Mouse (Mus musculus): ENCODE results near the gene Myt1l. TPM values are rescaled to one million over a fixed set of nuclear protein-coding genes. Genes with fewer than 3 reads are reported as not detected.

Myt1l gene
- polyA plus RNA-seq, 1 experiment from 2014 or later = 265 TPM

GRCm38 (mm10) chr12:29860986-29861385 lies 332.8 kb downstream of the Myt1l start:
- Histone ChIP-seq H3K27me3 (ENCODE audit: control insufficient read depth, insufficient read depth, low read length) (no peaks in the 10 kb centered on the region), H3K9ac (replicated peaks; ENCODE audit: low read depth, low read length) (no peak overlapping the region), H3K4me1 (ENCODE audit: control insufficient read depth, insufficient read depth, low read length) (no peaks in the 10 kb centered on the region), H3K9me3 (ENCODE audit: control insufficient read depth, low read length) (no peaks in the 10 kb centered on the region), H3K4me2 (ENCODE audit: low read depth, low read length) (no peak overlapping the region), H3K4me3 (ENCODE audit: low read depth, low read length) (no peak overlapping the region), H3K36me3 (ENCODE audit: control insufficient read depth, insufficient read depth, low read length) (peaks cover 14% of the 10 kb centered on the region), H3K27ac (ENCODE audit: low read depth, low read length) (no peak overlapping the region)
- ATAC-seq (ENCODE audit: low read depth) = no peak
- WGBS = 14% methylated on average over 2 of the region's 2 CpGs

GRCm38 (mm10) chr12:29868295-29868694 lies 340.1 kb downstream of the Myt1l start:
- Histone ChIP-seq H3K27me3 (ENCODE audit: control insufficient read depth, insufficient read depth, low read length) (no peaks in the 10 kb centered on the region), H3K4me2 (ENCODE audit: low read depth, low read length) (no peak overlapping the region), H3K9ac (replicated peaks; ENCODE audit: low read depth, low read length) (no peak overlapping the region), H3K9me3 (ENCODE audit: control insufficient read depth, low read length) (no peaks in the 10 kb centered on the region), H3K4me3 (ENCODE audit: low read depth, low read length) (no peak overlapping the region), H3K36me3 (ENCODE audit: control insufficient read depth, insufficient read depth, low read length) (peaks cover 14% of the 10 kb centered on the region), H3K4me1 (ENCODE audit: control insufficient read depth, insufficient read depth, low read length) (peaks cover 18% of the 10 kb centered on the region), H3K27ac (ENCODE audit: low read depth, low read length) (no peak overlapping the region)
- 34% methylated on average over 4 of the region's 4 CpGs for WGBS
- no peak for ATAC-seq (ENCODE audit: low read depth)

DNA sequence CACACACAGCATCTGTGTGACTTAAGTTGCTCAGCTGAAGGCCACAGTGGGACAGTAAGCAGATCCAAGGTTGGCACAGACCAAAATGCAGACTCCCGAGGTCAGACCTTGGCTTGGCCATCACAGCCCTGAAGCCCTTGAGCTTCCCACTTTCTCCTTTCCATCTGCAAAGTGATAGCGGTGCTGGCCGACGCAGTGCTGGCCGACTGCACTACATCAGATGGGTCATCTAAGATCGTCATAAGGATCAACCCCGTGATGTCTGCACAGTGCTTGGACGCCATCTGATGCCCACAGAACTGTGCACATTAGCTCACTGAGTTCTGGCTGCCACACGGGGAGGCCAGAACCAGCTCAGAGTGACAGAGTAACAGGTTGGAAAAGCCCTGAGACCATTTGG lies 340.6 kb downstream of the Myt1l start:
- 88% methylated on average over 9 of the region's 9 CpGs for WGBS
- no peaks in the 10 kb centered on the region for H3K27me3 ChIP-seq (ENCODE audit: control insufficient read depth, insufficient read depth, low read length)

GRCm38 (mm10) chr12:29872156-29872815 lies 344.1 kb downstream of the Myt1l start:
- Histone ChIP-seq H3K9me3 (ENCODE audit: control insufficient read depth, low read length) (no peaks in the 10 kb centered on the region), H3K4me2 (ENCODE audit: low read depth, low read length) (no peak overlapping the region; the same call in 1 of the 2 replicates), H3K27ac (ENCODE audit: low read depth, low read length) (peak overlapping the region; percentile 81), H3K9ac (replicated peaks; ENCODE audit: low read depth, low read length) (peak overlapping the region; percentile 18; the same call in 1 of the 2 replicates), H3K36me3 (ENCODE audit: control insufficient read depth, insufficient read depth, low read length) (peaks cover 14% of the 10 kb centered on the region; the same call in 1 of the 2 replicates), H3K27me3 (ENCODE audit: control insufficient read depth, insufficient read depth, low read length) (no peaks in the 10 kb centered on the region), H3K4me1 (ENCODE audit: control insufficient read depth, insufficient read depth, low read length) (peaks cover 18% of the 10 kb centered on the region), H3K4me3 (ENCODE audit: low read depth, low read length) (no peak overlapping the region)
- 13% methylated on average over 7 of the region's 7 CpGs for WGBS
- ATAC-seq (ENCODE audit: low read depth) = peak; percentile 97

More for the DNA sequence above, 340.6 kb downstream of the Myt1l start:
- Histone ChIP-seq H3K4me3 (ENCODE audit: low read depth, low read length) (no peak overlapping the region), H3K9ac (replicated peaks; ENCODE audit: low read depth, low read length) (no peak overlapping the region), H3K4me2 (ENCODE audit: low read depth, low read length) (no peak overlapping the region), H3K4me1 (ENCODE audit: control insufficient read depth, insufficient read depth, low read length) (peaks cover 18% of the 10 kb centered on the region), H3K9me3 (ENCODE audit: control insufficient read depth, low read length) (no peaks in the 10 kb centered on the region), H3K27ac (ENCODE audit: low read depth, low read length) (no peak overlapping the region), H3K36me3 (ENCODE audit: control insufficient read depth, insufficient read depth, low read length) (peaks cover 17% of the 10 kb centered on the region)
- ATAC-seq (ENCODE audit: low read depth) = no peak

DNA sequence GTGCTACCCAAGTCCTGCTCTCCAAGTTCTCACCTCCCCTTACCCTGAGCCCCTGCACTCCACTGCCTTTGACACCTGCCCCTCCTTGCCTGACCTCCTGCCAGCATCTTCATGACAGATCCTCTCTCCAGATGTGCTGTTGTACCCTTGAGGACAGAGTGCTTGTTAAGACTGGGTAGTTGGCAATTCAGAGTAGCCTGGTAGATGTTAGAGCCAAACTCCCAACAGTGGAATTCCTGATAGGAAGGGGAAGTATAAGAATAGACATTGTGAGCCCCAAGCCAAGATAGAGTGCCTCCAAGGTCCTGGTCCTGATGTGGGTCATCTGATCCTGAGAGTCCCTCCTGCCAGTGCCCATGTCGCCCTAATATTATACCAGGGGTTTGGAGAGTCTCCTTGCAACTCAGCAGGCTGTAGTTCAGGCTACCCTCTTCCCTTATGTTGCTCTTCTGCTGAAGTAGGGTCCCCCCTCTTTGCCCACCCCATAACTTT lies 345.1 kb downstream of the Myt1l start:
- Histone ChIP-seq H3K4me2 (ENCODE audit: low read depth, low read length) (no peak overlapping the region), H3K4me1 (ENCODE audit: control insufficient read depth, insufficient read depth, low read length) (peaks cover 18% of the 10 kb centered on the region), H3K36me3 (ENCODE audit: control insufficient read depth, insufficient read depth, low read length) (peaks cover 14% of the 10 kb centered on the region; the same call in 1 of the 2 replicates), H3K27me3 (ENCODE audit: control insufficient read depth, insufficient read depth, low read length) (no peaks in the 10 kb centered on the region), H3K27ac (ENCODE audit: low read depth, low read length) (peak overlapping the region; percentile 81; the same call in 1 of the 2 replicates), H3K4me3 (ENCODE audit: low read depth, low read length) (no peak overlapping the region), H3K9ac (replicated peaks; ENCODE audit: low read depth, low read length) (no peak overlapping the region), H3K9me3 (ENCODE audit: control insufficient read depth, low read length) (no peaks in the 10 kb centered on the region)
- WGBS = 64% methylated on average over 1 of the region's 1 CpGs
- no peak for ATAC-seq (ENCODE audit: low read depth)

DNA sequence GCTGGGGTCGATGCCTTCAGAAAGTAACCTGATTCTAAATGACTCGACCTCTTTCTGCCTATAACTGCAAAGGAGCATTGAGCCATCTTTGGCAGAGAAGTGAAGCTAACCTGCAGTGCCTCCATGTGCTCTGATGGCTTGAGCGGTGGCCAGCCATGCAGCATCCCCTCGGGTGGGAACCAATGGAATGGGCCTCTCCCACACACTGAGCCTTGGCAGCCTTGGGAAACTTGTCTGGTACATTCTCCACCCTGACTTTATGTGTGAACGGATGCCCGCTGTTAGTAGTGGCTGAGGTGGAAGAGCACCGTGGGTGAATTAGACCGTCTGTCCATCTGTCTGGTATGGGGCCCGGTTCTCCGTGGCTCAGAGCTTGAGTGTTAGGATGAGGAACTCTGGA lies 349.8 kb downstream of the Myt1l start:
- no peak for ATAC-seq (ENCODE audit: low read depth)
- Histone ChIP-seq H3K36me3 (ENCODE audit: control insufficient read depth, insufficient read depth, low read length) (peaks cover 11% of the 10 kb centered on the region; the same call in 1 of the 2 replicates), H3K9me3 (ENCODE audit: control insufficient read depth, low read length) (no peaks in the 10 kb centered on the region), H3K27me3 (ENCODE audit: control insufficient read depth, insufficient read depth, low read length) (no peaks in the 10 kb centered on the region), H3K27ac (ENCODE audit: low read depth, low read length) (no peak overlapping the region), H3K9ac (replicated peaks; ENCODE audit: low read depth, low read length) (no peak overlapping the region), H3K4me1 (ENCODE audit: control insufficient read depth, insufficient read depth, low read length) (peaks cover 9% of the 10 kb centered on the region), H3K4me3 (ENCODE audit: low read depth, low read length) (no peak overlapping the region), H3K4me2 (ENCODE audit: low read depth, low read length) (no peak overlapping the region)
- 95% methylated on average over 10 of the region's 10 CpGs for WGBS

DNA sequence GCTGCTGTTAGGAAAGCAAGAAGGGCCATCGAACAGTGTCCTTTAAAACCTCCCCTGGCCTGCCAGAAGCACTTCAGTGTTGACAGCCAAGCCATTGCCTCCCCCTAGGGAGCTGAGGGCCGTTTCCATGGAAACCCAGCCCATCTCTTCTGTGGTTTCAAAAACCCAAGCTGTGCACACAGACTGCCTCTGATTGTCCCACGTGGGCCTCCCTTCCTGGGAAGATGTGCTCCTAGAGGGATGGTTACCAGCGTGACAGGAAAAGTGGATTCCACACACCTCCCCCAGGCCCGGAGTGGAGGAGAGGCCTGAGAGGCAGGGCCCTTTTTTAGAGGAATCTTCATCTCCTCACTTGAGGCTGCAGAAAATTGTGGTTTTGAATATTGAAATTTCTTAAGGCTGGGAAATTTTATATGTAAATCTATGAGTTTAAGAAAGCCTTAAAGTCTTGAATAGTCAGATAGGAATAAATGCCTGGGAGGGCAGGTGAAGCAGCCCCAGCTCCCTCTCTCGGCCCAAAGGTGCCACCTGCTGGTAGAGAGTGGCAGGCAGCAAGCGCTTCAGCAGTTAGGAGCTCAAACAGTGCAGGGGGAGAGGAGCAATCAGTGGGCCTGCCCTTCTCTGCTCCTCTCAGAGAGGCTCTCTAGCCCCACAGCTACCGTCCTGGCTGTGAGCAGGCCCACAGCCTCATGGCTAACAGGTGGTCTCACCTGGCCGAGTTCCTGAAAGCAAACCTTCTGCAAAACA lies 354.9 kb downstream of the Myt1l start:
- WGBS = 9% methylated on average over 9 of the region's 9 CpGs
- Histone ChIP-seq H3K4me1 (ENCODE audit: control insufficient read depth, insufficient read depth, low read length) (peaks cover 20% of the 10 kb centered on the region), H3K9me3 (ENCODE audit: control insufficient read depth, low read length) (no peaks in the 10 kb centered on the region), H3K4me3 (ENCODE audit: low read depth, low read length) (no peak overlapping the region), H3K27ac (ENCODE audit: low read depth, low read length) (peak overlapping the region; percentile 69), H3K27me3 (ENCODE audit: control insufficient read depth, insufficient read depth, low read length) (no peaks in the 10 kb centered on the region), H3K4me2 (ENCODE audit: low read depth, low read length) (no peak overlapping the region), H3K36me3 (ENCODE audit: control insufficient read depth, insufficient read depth, low read length) (peaks cover 8% of the 10 kb centered on the region), H3K9ac (replicated peaks; ENCODE audit: low read depth, low read length) (no peak overlapping the region)
- peak; percentile 90 for ATAC-seq (ENCODE audit: low read depth)

DNA sequence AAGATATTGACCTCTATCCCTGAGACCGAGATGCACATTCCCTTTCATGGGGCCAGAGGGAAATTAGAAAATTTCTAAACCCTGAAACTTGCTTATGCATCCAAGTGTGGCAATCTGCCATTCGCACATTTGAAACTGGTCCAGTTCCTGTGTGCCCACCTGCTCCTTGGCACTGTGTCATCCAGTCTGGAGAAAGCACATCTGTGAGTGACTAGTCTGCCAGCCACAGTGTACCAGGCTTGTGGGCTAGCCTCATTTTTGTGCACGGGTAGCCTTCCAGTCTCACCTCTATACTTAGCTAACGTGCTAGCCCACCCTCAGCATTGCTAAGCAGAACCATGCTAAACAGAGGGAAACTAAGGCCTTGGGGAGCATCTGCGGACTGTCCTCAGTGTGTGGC lies 356.2 kb downstream of the Myt1l start:
- Histone ChIP-seq H3K36me3 (ENCODE audit: control insufficient read depth, insufficient read depth, low read length) (peaks cover 15% of the 10 kb centered on the region), H3K4me3 (ENCODE audit: low read depth, low read length) (no peak overlapping the region), H3K27ac (ENCODE audit: low read depth, low read length) (peak overlapping the region; percentile 69), H3K27me3 (ENCODE audit: control insufficient read depth, insufficient read depth, low read length) (no peaks in the 10 kb centered on the region), H3K4me1 (ENCODE audit: control insufficient read depth, insufficient read depth, low read length) (peaks cover 20% of the 10 kb centered on the region), H3K9ac (replicated peaks; ENCODE audit: low read depth, low read length) (no peak overlapping the region), H3K4me2 (ENCODE audit: low read depth, low read length) (no peak overlapping the region), H3K9me3 (ENCODE audit: control insufficient read depth, low read length) (no peaks in the 10 kb centered on the region)
- ATAC-seq (ENCODE audit: low read depth) = 0 out of 2 replicates have a peak, but pooled peaks have one; percentile 19
- WGBS = 69% methylated on average over 5 of the region's 5 CpGs

DNA sequence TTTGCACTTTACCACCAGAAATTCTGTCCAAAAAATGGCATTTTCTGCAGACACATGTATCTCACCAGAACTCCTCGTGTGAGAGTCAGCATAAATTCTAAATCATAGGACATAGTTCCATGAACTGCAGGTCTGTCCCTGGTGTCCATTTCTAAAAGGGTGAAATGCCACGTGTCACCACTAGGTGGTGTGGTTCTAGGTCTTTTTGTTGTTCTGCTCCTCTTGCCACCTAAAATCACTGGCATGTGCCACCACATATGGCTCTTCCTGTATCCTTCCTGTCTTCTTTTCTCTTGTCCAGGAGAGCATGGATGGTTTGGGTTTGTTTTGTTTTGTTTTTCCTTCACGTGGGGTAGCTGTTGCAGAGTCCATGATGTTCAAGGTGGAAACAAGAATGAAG lies 366.5 kb downstream of the Myt1l start:
- Histone ChIP-seq H3K4me1 (ENCODE audit: control insufficient read depth, insufficient read depth, low read length) (no peaks in the 10 kb centered on the region), H3K27ac (ENCODE audit: low read depth, low read length) (no peak overlapping the region), H3K9ac (replicated peaks; ENCODE audit: low read depth, low read length) (no peak overlapping the region), H3K4me2 (ENCODE audit: low read depth, low read length) (no peak overlapping the region), H3K36me3 (ENCODE audit: control insufficient read depth, insufficient read depth, low read length) (peaks cover 21% of the 10 kb centered on the region; the same call in 1 of the 2 replicates), H3K27me3 (ENCODE audit: control insufficient read depth, insufficient read depth, low read length) (no peaks in the 10 kb centered on the region), H3K4me3 (ENCODE audit: low read depth, low read length) (no peak overlapping the region), H3K9me3 (ENCODE audit: control insufficient read depth, low read length) (no peaks in the 10 kb centered on the region)
- no peak for ATAC-seq (ENCODE audit: low read depth)
- WGBS = 23% methylated on average over 3 of the region's 3 CpGs
